In genomic region chr9:103378686-103379085, GRCm38 (mm10) we compare ENCODE assay signal across 21 mouse cellular contexts. TPM values are rescaled to one million over a fixed set of nuclear protein-coding genes. Genes with fewer than 3 reads are reported as not detected.
A peak's percentile ranks its signal among the peaks of the same experiment; 100 is the strongest.
DNase-seq lines count a peak whose midpoint lies in the region; ATAC-seq lines count a peak whose summit lies in the region.
"Had no signal": no experiment of that assay in that cellular context is flagged by ENCODE, and none has a peak within 500 bp of the region (broad histone marks: within the 10 kb centered on the region; RNA-seq: fewer than 3 reads in every experiment).

No protein-coding gene starts in this region.

- peak; percentile 21 to 22 for DNase-seq in cerebellum, adult 18-20 months
- DNase-seq in cerebellum, adult 9-11 months: no peak
- DNase-seq in cerebellum, postnatal 25 days: peak; percentile 34 to 62
- DNase-seq in cerebellum, adult 8-10 months: no peak
- DNase-seq in left cerebral cortex, postnatal 4 days: peak; percentile 10
- DNase-seq in left cerebral cortex, adult 8-10 months (ENCODE audit: low spot score in 2 of 2): no peak
- DNase-seq in MN1 (ENCODE audit: low spot score): peak; percentile 16
- DNase-seq: adrenal gland, adult 2 months; adrenal gland, postnatal 25 days; B cell, adult 2 months; cerebellum, adult 9-10 months; forebrain, postnatal 0 days; gastrocnemius, postnatal 14 days; heart, adult 2 months; heart, postnatal 36 days; kidney, adult 11 months had no signal

- intact Hi-C loops in left cerebral cortex, postnatal 4 days (cut with DNase I): no loop called here

- ATAC-seq in megakaryocyte progenitor cell, adult 5-6 weeks (replicated peaks; ENCODE audit: poor library complexity): no peak
- ATAC-seq: CD4-positive, CD25-positive, alpha-beta regulatory T cell, adult 4 months; forebrain, embryonic 13.5 days; forebrain, postnatal 0 days; hindbrain, embryonic 16.5 days; Patski had no signal

RNA-seq across cellular contexts. Expression of gene Cdv3, which starts 13.0 kb away (rescaled TPM):
- total RNA-seq in left cerebral cortex, postnatal 4 days (2021): 100 to 1,000 TPM; 128 to 131 TPM
- 10 to 100 TPM; 73.2 to 87.3 (median 76.9) TPM for total RNA-seq in left cerebral cortex, adult 8-10 months (2022)
- 110 and 111 TPM in 2 replicates for total RNA-seq in megakaryocyte progenitor cell, adult 5-6 weeks (2015)
- total RNA-seq in megakaryocyte progenitor cell, adult 5-6 weeks (2017): 154 and 193 TPM in 2 replicates

Comparison
In these comparisons a context has a peak if more than half of its experiments do, and no peak if none do; other contexts are left out.
1. DNase-seq: peak in cerebellum, adult 18-20 months (2 of 2), cerebellum, postnatal 25 days (2 of 2), left cerebral cortex, postnatal 4 days (single experiment) and MN1 (single experiment); none in cerebellum, adult 9-11 months (single experiment), cerebellum, adult 8-10 months (single experiment) and left cerebral cortex, adult 8-10 months (0 of 2).